Mouse (Mus musculus) hindbrain, postnatal 0 days (tissue): ENCODE measurements around the gene Xrcc4. TPM values are rescaled to one million over a fixed set of nuclear protein-coding genes. Genes with fewer than 3 reads are reported as not detected.
A peak's percentile ranks its signal among the peaks of the same experiment; 100 is the strongest.

Source experiments
- ATAC-seq: fragments of 200-750 bp; cut with Nextera tagmentation; 2 replicates; pipeline ENCODE4 v1.8.0; 2017; ENCODE audit warnings: mild to moderate bottlenecking, moderate TSS enrichment, moderate library complexity
- DNase-seq: peaks from one replicate; pipeline ENCODE4 v3.0.0-alpha.2; 2015; ENCODE audit warnings: low spot score
- H3K27ac ChIP-seq: fragments of 300-500 bp; sonication (generic); 2 replicates; pipeline ENCODE4 v1.5.1; 2014; ENCODE audit warnings: mild to moderate bottlenecking
- H3K27me3 ChIP-seq: fragments of 300-500 bp; sonication (generic); 2 replicates; pipeline ENCODE4 v1.6.1; 2014; ENCODE audit warnings: low read length, mixed read lengths; ENCODE audit not compliant: insufficient read depth
- H3K36me3 ChIP-seq: fragments of 300-500 bp; sonication (generic); 2 replicates; pipeline ENCODE4 v1.6.1; 2014; ENCODE audit warnings: low read length, mixed read lengths; ENCODE audit not compliant: insufficient read depth
- H3K4me1 ChIP-seq: fragments of 300-500 bp; sonication (generic); 2 replicates; pipeline ENCODE4 v1.6.1; 2014; ENCODE audit warnings: antibody characterized with exemption, low read length, mixed read lengths; ENCODE audit not compliant: insufficient read depth
- H3K4me2 ChIP-seq: fragments of 300-500 bp; sonication (generic); 2 replicates; pipeline ENCODE4 v1.6.1; 2014; ENCODE audit warnings: low read depth, mild to moderate bottlenecking, low read length, moderate library complexity, mixed read lengths
- H3K4me3 ChIP-seq: fragments of 300-500 bp; sonication (generic); 2 replicates; pipeline ENCODE4 v1.5.1; 2014; ENCODE audit warnings: low read length
- H3K9ac ChIP-seq: fragments of 300-500 bp; sonication (generic); replicated peaks from 2 replicates; pipeline ENCODE4 v1.6.1; 2014; ENCODE audit warnings: mild to moderate bottlenecking, low read length, moderate library complexity, mixed read lengths
- H3K9me3 ChIP-seq: fragments of 300-500 bp; sonication (generic); 2 replicates; pipeline ENCODE4 v1.6.1; 2016; ENCODE audit warnings: low read length, mixed read lengths
- CTCF ChIP-seq: IDR thresholded peaks from 2 replicates; pipeline ENCODE4 v1.5.1; 2016; ENCODE audit warnings: antibody characterized with exemption, control low read depth, low read depth
- WGBS: fragments of 180-500 bp; shearing (Covaris S2); extraction: QIAGEN DNeasy Blood & Tissue Kit; methylation state at CpG from one replicate; pipeline ENCODE4 v1.1.7; 2014; 5-methylcytosine and 5-hydroxymethylcytosine counted together
- polyA plus RNA-seq: library from polyadenylated mRNA; unstranded; fragments of >200 nt; fragmentation: Nextera tagmentation; extraction: Ambion mirVana; gene quantifications from 2 replicates; pipeline ENCODE4 v1.2.1, GENCODE M21; 2015
- total RNA-seq: library from RNA; depleted of rRNA; stranded (reverse); fragments of >200 nt; gene quantifications from 2 replicates; pipeline ENCODE4 v1.2.3, GENCODE M21; 2014

Xrcc4 gene
- total and polyA plus RNA-seq, 2 experiments from 2014 or later: 6.4 to 17.4 TPM

DNA sequence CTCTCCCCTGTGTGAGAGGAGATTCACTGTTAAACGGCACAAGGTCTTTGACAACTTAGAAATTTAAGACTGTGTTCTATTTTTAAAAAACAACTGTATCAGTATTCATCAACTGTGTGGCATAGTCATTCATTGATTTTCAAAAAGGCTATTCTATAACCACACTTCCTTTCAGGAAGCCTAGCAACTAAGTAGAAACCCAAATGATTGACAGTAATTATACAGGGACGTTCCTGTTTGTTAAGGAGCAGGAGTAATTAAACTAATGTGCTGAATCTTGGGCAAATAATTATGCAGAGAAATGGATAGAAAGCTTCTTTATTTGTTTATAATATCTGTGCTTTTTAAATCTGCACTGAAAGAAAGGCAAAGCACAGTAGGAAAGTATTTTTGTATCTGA lies 103.3 kb downstream of the Xrcc4 start:
- no peak overlapping the region for H3K4me3 ChIP-seq
- no peaks in the 10 kb centered on the region for H3K27me3 ChIP-seq
- H3K9ac ChIP-seq: no peak overlapping the region
- DNase-seq (no peak), ATAC-seq (no peak)
- WGBS: 27% methylated on average over 2 of the region's 2 CpGs
- no peak for TF ChIP-seq CTCF
- no peaks in the 10 kb centered on the region for H3K9me3 ChIP-seq
- H3K4me2 ChIP-seq: no peak overlapping the region
- H3K4me1 ChIP-seq: no peaks in the 10 kb centered on the region
- H3K36me3 ChIP-seq: no peaks in the 10 kb centered on the region
- no peak overlapping the region for H3K27ac ChIP-seq

DNA sequence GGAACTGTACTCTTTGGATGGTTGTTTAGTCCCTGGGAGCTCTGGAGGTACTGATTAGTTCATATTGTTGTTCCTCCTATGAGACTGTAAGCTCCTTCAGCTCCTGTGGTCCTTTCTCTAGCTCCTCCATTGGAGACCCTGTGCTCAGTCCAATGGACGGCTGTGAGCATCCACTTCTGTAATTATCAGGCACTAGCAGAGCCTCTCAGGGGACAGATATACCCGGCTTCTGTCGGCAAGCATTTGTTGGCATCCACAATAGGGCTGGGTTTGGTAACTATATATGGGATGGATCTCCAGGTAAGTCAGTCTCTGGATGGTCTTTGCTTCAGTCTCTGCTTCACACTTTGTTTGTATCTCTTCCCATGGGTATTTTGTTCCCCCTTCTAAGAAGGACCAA lies 118.5 kb downstream of the Xrcc4 start:
- Histone ChIP-seq H3K27ac (no peak overlapping the region), H3K4me1 (no peaks in the 10 kb centered on the region; the same call in 1 of the 2 replicates), H3K9ac (no peak overlapping the region), H3K27me3 (no peaks in the 10 kb centered on the region), H3K36me3 (no peaks in the 10 kb centered on the region), H3K9me3 (no peaks in the 10 kb centered on the region), H3K4me2 (no peak overlapping the region), H3K4me3 (no peak overlapping the region)
- WGBS: 85% methylated on average over 3 of the region's 3 CpGs
- DNase-seq (no peak), ATAC-seq (no peak)
- no peak for TF ChIP-seq CTCF

DNA sequence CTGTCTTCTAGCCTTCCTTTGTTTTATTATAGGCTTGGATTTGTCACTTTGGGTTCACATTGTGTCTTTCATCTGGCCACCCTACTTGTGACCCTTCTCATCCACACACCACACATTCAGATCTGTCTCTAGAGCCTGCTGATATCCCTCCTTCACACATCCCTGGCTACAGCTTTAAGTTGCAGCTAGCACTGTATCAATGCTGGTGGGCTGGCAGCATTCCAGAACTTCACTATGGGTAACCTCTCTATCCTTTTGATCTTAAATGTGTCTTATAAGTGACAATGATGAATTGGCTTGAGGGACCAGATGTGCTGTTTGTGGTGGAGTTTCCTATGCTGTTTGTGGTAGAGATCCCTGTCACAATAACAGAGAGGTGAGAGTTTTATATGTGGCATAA lies 120.7 kb downstream of the Xrcc4 start:
- Histone ChIP-seq H3K4me3 (no peak overlapping the region), H3K36me3 (no peaks in the 10 kb centered on the region), H3K4me1 (no peaks in the 10 kb centered on the region; the same call in 1 of the 2 replicates), H3K27ac (no peak overlapping the region), H3K9ac (no peak overlapping the region), H3K9me3 (no peaks in the 10 kb centered on the region), H3K27me3 (no peaks in the 10 kb centered on the region), H3K4me2 (no peak overlapping the region)
- DNase-seq (peak; percentile 9), ATAC-seq (no peak)
- no peak for TF ChIP-seq CTCF

DNA sequence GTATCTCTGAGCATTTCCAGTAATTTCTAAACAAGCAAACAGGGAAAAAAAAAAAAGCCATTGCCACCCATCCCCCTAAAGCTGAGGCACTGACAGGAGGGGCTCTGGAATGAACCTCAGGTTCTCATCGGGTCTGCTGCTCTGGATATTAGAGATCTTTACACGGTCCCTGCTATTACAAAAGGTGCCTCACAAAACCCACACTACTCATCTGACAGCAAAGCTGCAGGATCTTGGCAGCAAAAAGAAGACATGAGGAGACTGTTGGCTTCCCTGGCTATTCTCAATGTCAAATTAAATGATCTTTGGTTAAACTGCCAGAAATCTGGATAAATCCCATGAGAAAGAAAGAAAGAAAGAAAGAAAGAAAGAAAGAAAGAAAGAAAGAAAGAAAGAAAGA lies 145.1 kb downstream of the Xrcc4 start:
- Histone ChIP-seq H3K27me3 (no peaks in the 10 kb centered on the region), H3K36me3 (no peaks in the 10 kb centered on the region), H3K4me2 (no peak overlapping the region), H3K9ac (no peak overlapping the region), H3K4me1 (no peaks in the 10 kb centered on the region), H3K27ac (no peak overlapping the region), H3K9me3 (no peaks in the 10 kb centered on the region), H3K4me3 (no peak overlapping the region)
- peak; percentile 74 for ATAC-seq
- 26% methylated on average over 2 of the region's 2 CpGs for WGBS
- DNase-seq: peak; percentile 60
- TF ChIP-seq CTCF: no peak

DNA sequence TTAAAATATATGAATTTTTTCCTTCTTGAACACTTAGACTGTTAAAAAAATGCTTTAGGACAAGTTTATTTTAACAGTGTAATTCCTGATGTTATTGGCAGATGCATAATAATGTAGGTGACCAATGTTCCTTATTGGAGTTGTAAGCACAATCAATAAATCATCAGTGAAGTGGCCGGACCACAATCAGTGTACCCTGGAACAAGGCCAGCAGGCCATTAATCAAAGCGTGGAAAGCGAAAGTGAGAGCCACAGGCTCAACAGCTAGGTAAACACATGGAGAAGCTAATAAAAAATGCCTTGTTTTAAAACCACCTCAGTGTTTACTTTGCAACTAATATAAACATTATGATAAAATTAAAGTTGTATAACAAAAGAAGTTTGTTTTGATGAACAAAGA lies 159.9 kb downstream of the Xrcc4 start:
- Histone ChIP-seq H3K27me3 (no peaks in the 10 kb centered on the region), H3K27ac (no peak overlapping the region), H3K4me2 (no peak overlapping the region), H3K36me3 (no peaks in the 10 kb centered on the region), H3K4me3 (no peak overlapping the region), H3K9me3 (no peaks in the 10 kb centered on the region), H3K9ac (no peak overlapping the region), H3K4me1 (no peaks in the 10 kb centered on the region)
- no peak for ATAC-seq
- 18% methylated on average over 3 of the region's 3 CpGs for WGBS
- peak; percentile 67 for DNase-seq
- no peak for TF ChIP-seq CTCF

DNA sequence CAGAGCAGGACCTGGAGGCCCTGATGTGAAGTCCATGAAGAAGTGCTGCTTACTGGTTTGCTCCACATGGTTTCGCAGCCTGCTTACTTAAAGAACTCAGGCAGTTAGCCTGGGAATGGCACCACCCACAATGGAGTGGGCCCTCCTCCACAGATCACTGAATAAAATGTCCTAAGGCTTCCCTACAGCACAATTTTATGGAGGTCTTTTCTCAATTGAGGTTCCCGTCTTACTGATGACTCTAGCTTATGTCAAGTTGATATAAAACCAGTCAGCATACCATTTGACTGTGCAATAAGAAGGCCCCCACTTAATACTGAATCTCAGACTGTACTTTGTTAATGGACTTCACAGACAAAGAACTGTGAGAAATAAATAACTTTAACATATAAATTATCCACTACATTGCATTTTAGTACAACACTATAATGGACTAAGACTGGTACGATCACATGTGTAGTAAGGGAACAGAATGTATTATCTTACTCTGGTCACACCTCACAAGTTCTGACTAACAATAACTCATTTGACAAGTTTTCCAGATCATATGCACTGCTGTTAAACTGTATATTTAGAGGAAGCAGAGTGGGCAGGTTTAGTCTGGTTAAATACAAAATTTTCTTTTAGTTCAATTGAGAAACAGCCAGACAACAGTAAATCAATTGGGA lies 170.5 kb downstream of the Xrcc4 start:
- H3K36me3 ChIP-seq: no peaks in the 10 kb centered on the region
- no peak overlapping the region for H3K27ac ChIP-seq
- ATAC-seq: no peak
- TF ChIP-seq CTCF: no peak
- no peaks in the 10 kb centered on the region for H3K4me1 ChIP-seq
- no peak overlapping the region for H3K4me3 ChIP-seq
- H3K27me3 ChIP-seq: no peaks in the 10 kb centered on the region
- H3K4me2 ChIP-seq: no peak overlapping the region
- no peak for DNase-seq
- H3K9ac ChIP-seq: no peak overlapping the region
- H3K9me3 ChIP-seq: no peaks in the 10 kb centered on the region
- 89% methylated on average over 3 of the region's 3 CpGs for WGBS

DNA sequence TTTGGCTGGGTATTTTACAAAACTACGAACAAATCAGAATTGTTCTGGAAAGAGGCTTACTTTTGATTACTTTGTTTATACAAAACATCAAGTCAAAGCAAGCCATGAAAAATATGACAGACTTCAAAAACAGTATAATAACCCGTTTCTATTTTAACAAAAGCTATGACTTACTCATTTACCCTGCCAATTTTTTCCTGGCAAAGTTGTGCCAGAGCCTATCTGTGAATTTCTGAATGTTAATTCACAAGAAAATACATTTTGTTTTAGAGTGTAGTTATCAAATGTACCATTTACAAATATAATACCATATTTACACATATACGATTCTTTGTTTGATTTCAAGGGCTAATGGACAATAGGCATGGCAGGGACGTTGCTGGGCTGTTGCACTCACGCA lies 175.1 kb downstream of the Xrcc4 start:
- no peak overlapping the region for H3K27ac ChIP-seq
- WGBS: 77% methylated on average over 5 of the region's 5 CpGs
- ATAC-seq: no peak

More for the DNA sequence above, 175.1 kb downstream of the Xrcc4 start:
- Histone ChIP-seq H3K9me3 (no peaks in the 10 kb centered on the region), H3K9ac (no peak overlapping the region), H3K36me3 (no peaks in the 10 kb centered on the region), H3K4me3 (no peak overlapping the region), H3K27me3 (no peaks in the 10 kb centered on the region), H3K4me1 (no peaks in the 10 kb centered on the region), H3K4me2 (no peak overlapping the region)
- no peak for TF ChIP-seq CTCF
- DNase-seq: no peak
